Comparison of ENCODE assay signal across 38 mouse cellular contexts in the genomic region with DNA sequence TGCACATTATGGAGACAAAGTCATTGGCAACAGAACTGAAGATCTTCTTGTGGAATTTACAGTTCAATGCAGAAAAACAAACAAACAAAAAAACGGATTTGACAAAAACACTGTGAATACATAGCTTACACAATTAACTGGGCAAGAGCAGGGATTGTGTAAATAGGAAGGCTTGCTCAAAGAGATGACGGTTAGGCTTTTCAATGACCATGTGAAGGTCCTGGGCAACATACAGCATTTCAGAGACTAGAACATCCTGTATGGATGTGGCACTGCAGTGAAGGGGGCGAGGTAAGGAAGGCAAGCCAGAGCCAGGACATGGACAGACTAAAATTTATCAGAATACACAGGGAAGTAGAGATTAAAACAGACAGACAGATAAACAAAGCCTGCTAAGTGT. TPM values are rescaled to one million over a fixed set of nuclear protein-coding genes. Genes with fewer than 3 reads are reported as not detected.
"Had no signal": no experiment of that assay in that cellular context is flagged by ENCODE, and none has a peak within 500 bp of the region (broad histone marks: within the 10 kb centered on the region; RNA-seq: fewer than 3 reads in every experiment).

No protein-coding gene starts in this region.

- ATAC-seq: hindbrain, postnatal 0 days; intestine, embryonic 16.5 days had no signal

- H3K4me3 ChIP-seq: gastrocnemius, adult 2 months; heart, adult 2 months; heart, embryonic 13.5 days; heart, embryonic 15.5 days; hindbrain, embryonic 13.5 days; hindbrain, embryonic 15.5 days; kidney, embryonic 15.5 days; limb, embryonic 10.5 days; limb, embryonic 12.5 days had no signal

- H3K9ac ChIP-seq: heart, embryonic 13.5 days; heart, embryonic 15.5 days; hindbrain, embryonic 13.5 days; hindbrain, embryonic 15.5 days; kidney, embryonic 15.5 days; limb, embryonic 12.5 days had no signal

- H3K36me3 ChIP-seq: heart, embryonic 15.5 days; hindbrain, embryonic 15.5 days; kidney, embryonic 15.5 days had no signal

- H3K4me2 ChIP-seq: heart, embryonic 11.5 days; heart, embryonic 13.5 days; heart, embryonic 15.5 days; hindbrain, embryonic 13.5 days; hindbrain, embryonic 15.5 days; kidney, embryonic 15.5 days; limb, embryonic 12.5 days had no signal

- H3K27ac ChIP-seq: gastrocnemius, adult 2 months; heart, adult 2 months; heart, embryonic 13.5 days; heart, embryonic 15.5 days; hindbrain, embryonic 13.5 days; hindbrain, embryonic 15.5 days; hindbrain, postnatal 0 days; kidney, embryonic 15.5 days; kidney, postnatal 0 days; limb, embryonic 10.5 days; limb, embryonic 12.5 days had no signal

- H3K9me3 ChIP-seq: heart, embryonic 13.5 days; heart, embryonic 15.5 days; hindbrain, embryonic 13.5 days; hindbrain, embryonic 15.5 days; kidney, embryonic 15.5 days; limb, embryonic 10.5 days; limb, embryonic 12.5 days had no signal

- DNase-seq: gastrocnemius, adult 2 months; gastrocnemius, postnatal 10 days; gastrocnemius, postnatal 25 days; heart, adult 11 months; heart, adult 2 months; heart, postnatal 14 days; heart, postnatal 36 days; kidney, adult 11 months; kidney, adult 2 months; kidney, adult 9 months; kidney, postnatal 14 days; kidney, postnatal 36 days; layer of hippocampus, adult 9-11 months; layer of hippocampus, postnatal 36 days; liver had no signal

- H3K4me1 ChIP-seq: heart, embryonic 15.5 days; hindbrain, embryonic 13.5 days; hindbrain, embryonic 15.5 days; kidney, embryonic 15.5 days; limb, embryonic 10.5 days had no signal

- H3K27me3 ChIP-seq: heart, embryonic 13.5 days; heart, embryonic 15.5 days; hindbrain, embryonic 13.5 days; hindbrain, embryonic 15.5 days; kidney, embryonic 15.5 days; limb, embryonic 12.5 days had no signal

RNA-seq across cellular contexts. Expression of gene 1700019A02Rik, which starts 2.2 kb away (rescaled TPM):
- total RNA-seq: gastrocnemius, adult 2 months; gastrocnemius, postnatal 10 days; gastrocnemius, postnatal 25 days; gastrocnemius, postnatal 4 days; heart, adult 2 months; heart, postnatal 14 days; heart, postnatal 36 days; hematopoietic stem cell, adult 5-6 weeks; hindbrain, postnatal 0 days; layer of hippocampus, postnatal 14 days; layer of hippocampus, postnatal 36 days; left cerebral cortex, adult 18-20 months; left cerebral cortex, adult 8-10 months; left cerebral cortex, postnatal 14 days; left cerebral cortex, postnatal 36 days had no signal
- polyA plus RNA-seq: frontal cortex, adult 2 months; heart, adult 2 months; heart, embryonic 11.5 days; heart, embryonic 13.5 days; heart, embryonic 15.5 days; heart, postnatal 0 days; hindbrain, embryonic 11.5 days; hindbrain, embryonic 13.5 days; hindbrain, embryonic 15.5 days; hindbrain, postnatal 0 days; intestine, embryonic 14.5 days; intestine, embryonic 16.5 days; kidney, adult 2 months; kidney, embryonic 15.5 days; kidney, postnatal 0 days; large intestine, adult 2 months; limb, embryonic 10.5 days; limb, embryonic 12.5 days had no signal
